Mouse (Mus musculus) Patski (cell line): Measurements from ENCODE around the gene Atp6v0a1. TPM values are rescaled to one million over a fixed set of nuclear protein-coding genes. Genes with fewer than 3 reads are reported as not detected.

ENCODE experiments used
- ATAC-seq: fragments of 100-300 bp; one replicate; pipeline ENCODE4 v1.8.0; 2021
- CTCF ChIA-PET: fragments of 350-600 bp; sonication (Branson Sonifier 250); formaldehyde crosslinking; loops from one replicate; lab custom pipeline; 2022; ENCODE audit warnings: inconsistent platforms; lab: Charles Lee
- POLR2A ChIA-PET: fragments of 350-600 bp; sonication (Branson Sonifier 250); formaldehyde crosslinking; loops from one replicate; lab custom pipeline; 2022; ENCODE audit warnings: antibody characterized with exemption, inconsistent platforms; lab: Charles Lee
- DNase-seq: peaks from one replicate; pipeline ENCODE4 v3.0.0-alpha.2; 2011; ENCODE audit warnings: low read depth, low spot score
- H3K27me3 ChIP-seq: fragments of 371-371 bp; one replicate; pipeline ENCODE4 v1.5.1; 2021
- CTCF ChIP-seq: fragments of 100-300 bp; IDR thresholded peaks from one replicate; pipeline ENCODE4 v1.5.1; 2021
- in situ Hi-C: fragments of 300-500 bp; cut with MboI; formaldehyde crosslinking; loops from 3 replicates; pipeline ENCODE4 v1.11.1; 2018; ENCODE audit warnings: low pct_unique_long_range_greater_than_20kb, mixed read lengths
- polyA plus RNA-seq: library from polyadenylated mRNA; unstranded; gene quantifications from one replicate; pipeline ENCODE4 v1.2.3, GENCODE M21; 2021

Gene Atp6v0a1
- polyA plus RNA-seq, 1 experiment from 2014 or later = 141 TPM

DNA sequence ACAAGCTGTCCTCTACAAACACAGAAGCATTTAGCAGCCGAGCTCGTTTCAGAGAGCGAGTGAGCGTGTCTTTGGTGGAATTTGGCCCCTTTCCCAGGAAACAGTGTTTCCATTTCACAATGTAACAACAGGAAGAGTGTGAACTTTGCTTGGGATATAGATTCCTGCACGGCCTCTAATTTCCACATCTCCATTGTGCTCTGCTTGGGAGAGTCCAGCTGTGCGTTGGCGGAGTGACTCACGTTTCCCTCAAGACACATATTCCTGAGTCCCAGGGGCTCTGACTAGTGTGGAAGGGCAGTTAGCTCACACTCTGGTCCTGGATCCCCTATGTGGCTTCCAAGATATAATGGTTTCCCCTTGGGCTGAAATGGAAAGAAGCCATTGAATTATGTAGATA lies 29.4 kb upstream of the Atp6v0a1 start:
- ChIA-PET CTCF (interaction anchor here (0.7 to 1.8 kb wide), 8 partner anchors 9 to 90 kb away, joined by 3 to 13 read pairs (median 3); partner anchors contain the start of genes Cavin1 and Naglu), POLR2A (interaction anchor here (0.5 to 1.1 kb wide), 2 partner anchors 9 to 29 kb away, joined by 3 to 5 read pairs; no protein-coding TSS in a partner anchor)
- no peaks in the 10 kb centered on the region for H3K27me3 ChIP-seq
- DNase-seq (no peak), ATAC-seq (peak; percentile 57)
- no peak for TF ChIP-seq CTCF
- in situ Hi-C loops = loop anchor here (5.0 to 10.0 kb wide), 3 partner anchors 32 to 195 kb away; partner anchors contain the start of genes Ccr10, Cntnap1 and Plekhh3

DNA sequence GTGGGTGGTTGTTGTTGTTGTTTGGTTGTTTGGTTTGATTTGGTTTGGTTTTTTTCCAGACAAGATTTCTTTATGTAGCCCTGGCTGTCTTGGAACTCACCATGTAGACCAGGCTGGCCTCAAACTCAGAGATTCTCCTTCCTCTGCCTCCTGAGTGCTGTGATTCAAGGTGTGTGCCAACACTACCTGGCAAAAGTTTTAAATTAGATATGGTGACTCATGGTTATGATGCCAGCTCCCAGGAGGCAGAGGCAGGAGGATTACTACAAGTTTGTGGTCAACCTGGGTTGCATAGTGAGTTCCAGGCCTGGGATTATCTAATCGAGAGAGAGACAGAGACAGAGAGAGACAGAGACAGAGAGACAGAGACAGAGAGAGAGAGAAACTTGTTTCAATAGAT lies 28.8 kb upstream of the Atp6v0a1 start:
- no peak for TF ChIP-seq CTCF
- in situ Hi-C loops = loop anchor here (5.0 kb wide), 1 partner anchor 77 kb away; no protein-coding TSS in a partner anchor
- H3K27me3 ChIP-seq = no peaks in the 10 kb centered on the region
- ATAC-seq = no peak
- DNase-seq = no peak
- ChIA-PET POLR2A (interaction anchor here (0.7 kb wide), 1 partner anchor 92 kb away, joined by 6 read pairs; no protein-coding TSS in a partner anchor), CTCF (interaction anchor here (1.0 to 1.8 kb wide), 3 partner anchors 22 to 78 kb away, joined by 3 to 13 read pairs (median 7); no protein-coding TSS in a partner anchor)

DNA sequence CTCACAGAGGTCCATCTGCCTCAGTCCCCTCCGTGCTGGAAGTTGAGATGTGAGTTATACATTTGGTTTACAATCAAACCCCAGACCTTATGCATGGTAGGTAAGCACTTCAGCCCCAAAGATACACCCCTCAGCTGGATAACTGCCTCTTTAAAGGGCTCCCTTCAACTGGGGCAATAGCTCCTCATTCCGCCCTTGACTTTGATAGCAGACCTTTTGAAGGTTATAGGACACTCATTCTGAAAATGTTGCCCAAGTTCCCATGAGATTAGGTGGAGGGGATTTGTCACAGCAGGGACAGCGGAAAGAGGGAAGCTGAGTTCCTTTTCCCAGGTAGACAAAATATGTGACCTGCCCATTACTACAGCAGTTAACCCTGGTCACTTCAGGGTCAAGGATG lies 28.0 kb upstream of the Atp6v0a1 start:
- in situ Hi-C loops = loop anchor here (5.0 kb wide), 1 partner anchor 76 kb away; no protein-coding TSS in a partner anchor
- DNase-seq = no peak
- no peak for TF ChIP-seq CTCF
- POLR2A ChIA-PET = interaction anchor here (1.4 kb wide), 1 partner anchor 27 kb away, joined by 3 read pairs; no protein-coding TSS in a partner anchor
- CTCF ChIA-PET = interaction anchor here (1.0 kb wide), 3 partner anchors 22 to 77 kb away, joined by 3 to 7 read pairs (median 3); no protein-coding TSS in a partner anchor
- no peak for ATAC-seq
- H3K27me3 ChIP-seq = no peaks in the 10 kb centered on the region

DNA sequence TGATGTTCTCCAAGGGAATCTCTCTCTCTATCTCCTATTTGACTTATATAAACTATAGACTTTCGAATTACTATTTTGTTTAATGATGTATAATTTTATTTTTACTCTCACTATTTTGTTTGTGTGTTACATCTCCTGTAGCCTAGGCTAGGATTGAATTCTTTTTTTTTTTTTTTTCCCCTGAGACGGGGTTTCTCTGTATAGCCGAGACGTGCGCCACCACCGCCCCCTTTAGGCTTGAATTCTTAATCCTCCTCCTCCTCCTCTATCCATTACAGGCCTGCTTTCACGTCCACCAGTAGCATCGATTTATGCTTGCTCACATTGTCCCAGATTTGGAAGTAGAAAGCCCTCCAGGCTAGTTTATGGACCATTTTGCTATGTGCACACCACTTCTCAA lies 27.2 kb upstream of the Atp6v0a1 start:
- POLR2A ChIA-PET = interaction anchor here (1.4 kb wide), 1 partner anchor 27 kb away, joined by 3 read pairs; no protein-coding TSS in a partner anchor
- ATAC-seq = no peak
- H3K27me3 ChIP-seq = no peaks in the 10 kb centered on the region
- in situ Hi-C loops = loop anchor here (5.0 kb wide), 1 partner anchor 75 kb away; no protein-coding TSS in a partner anchor
- no peak for TF ChIP-seq CTCF
- CTCF ChIA-PET = interaction anchor here (1.0 kb wide), 1 partner anchor 28 kb away, joined by 3 read pairs; no protein-coding TSS in a partner anchor
- DNase-seq = no peak

GRCm38 (mm10) chr11:100983125-100983777 lies 26.0 kb upstream of the Atp6v0a1 start:
- CTCF ChIA-PET = interaction anchor here (0.7 to 2.9 kb wide), 17 partner anchors 12 to 194 kb away, joined by 3 to 16 read pairs (median 4); partner anchors contain the start of genes Cavin1 and Naglu
- in situ Hi-C loops = loop anchor here (5.0 kb wide), 1 partner anchor 74 kb away; no protein-coding TSS in a partner anchor
- DNase-seq = no peak
- POLR2A ChIA-PET = interaction anchor here (0.6 to 1.4 kb wide), 3 partner anchors 10 to 253 kb away, joined by 3 read pairs; no protein-coding TSS in a partner anchor
- peak; percentile 94 for TF ChIP-seq CTCF
- no peak for ATAC-seq
- no peaks in the 10 kb centered on the region for H3K27me3 ChIP-seq

DNA sequence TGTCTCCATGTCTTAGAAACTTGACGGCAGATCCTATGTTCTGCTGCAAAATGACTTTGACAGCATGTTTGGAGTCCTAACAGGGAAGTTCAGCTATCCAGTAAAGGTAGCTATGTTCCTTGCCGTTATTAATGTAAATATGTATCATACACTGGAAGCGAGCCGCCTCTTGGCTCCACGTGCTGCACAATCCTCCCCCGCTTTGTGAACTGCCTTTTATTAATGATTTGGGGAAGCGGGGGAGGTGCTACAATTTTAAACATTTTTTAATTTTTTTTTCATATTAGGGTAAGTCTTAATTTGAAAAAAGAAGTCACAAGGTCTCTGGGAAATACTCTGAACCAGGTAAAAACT lies 25.5 kb upstream of the Atp6v0a1 start:
- H3K27me3 ChIP-seq = no peaks in the 10 kb centered on the region
- no peak for TF ChIP-seq CTCF
- DNase-seq = no peak
- ChIA-PET POLR2A (interaction anchor here (0.6 to 1.4 kb wide), 3 partner anchors 10 to 253 kb away, joined by 3 read pairs; no protein-coding TSS in a partner anchor), CTCF (interaction anchor here (0.8 to 2.9 kb wide), 15 partner anchors 13 to 193 kb away, joined by 3 to 16 read pairs (median 4); partner anchors contain the start of gene Cavin1)
- in situ Hi-C loops = loop anchor here (5.0 kb wide), 1 partner anchor 74 kb away; no protein-coding TSS in a partner anchor
- ATAC-seq = no peak

DNA sequence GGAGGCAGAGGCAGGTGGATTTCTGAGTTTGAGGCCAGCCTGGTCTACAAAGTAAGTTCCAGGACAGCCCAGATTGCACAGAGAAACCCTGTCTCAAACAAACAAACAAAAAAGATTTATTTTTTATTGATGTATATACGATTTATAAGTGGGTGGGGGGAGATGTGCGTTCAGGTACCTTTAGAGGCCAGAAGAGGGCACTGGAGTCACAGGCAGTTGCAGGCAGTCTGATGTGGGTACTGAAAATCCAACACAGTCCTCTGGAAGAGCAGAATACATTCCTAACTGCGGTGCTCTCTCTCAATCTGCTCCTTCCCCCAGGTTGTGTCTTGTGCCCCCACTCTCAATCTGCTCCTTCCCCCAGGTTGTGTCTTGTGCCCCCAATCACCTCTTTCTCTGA lies 23.6 kb upstream of the Atp6v0a1 start:
- TF ChIP-seq CTCF = peak; percentile 74
- ATAC-seq (no peak), DNase-seq (no peak)
- in situ Hi-C loops = no loop called here
- H3K27me3 ChIP-seq = no peaks in the 10 kb centered on the region
- ChIA-PET CTCF (interaction anchor here (2.9 kb wide), 1 partner anchor 70 kb away, joined by 16 read pairs; no protein-coding TSS in a partner anchor), POLR2A (no interaction called here)

DNA sequence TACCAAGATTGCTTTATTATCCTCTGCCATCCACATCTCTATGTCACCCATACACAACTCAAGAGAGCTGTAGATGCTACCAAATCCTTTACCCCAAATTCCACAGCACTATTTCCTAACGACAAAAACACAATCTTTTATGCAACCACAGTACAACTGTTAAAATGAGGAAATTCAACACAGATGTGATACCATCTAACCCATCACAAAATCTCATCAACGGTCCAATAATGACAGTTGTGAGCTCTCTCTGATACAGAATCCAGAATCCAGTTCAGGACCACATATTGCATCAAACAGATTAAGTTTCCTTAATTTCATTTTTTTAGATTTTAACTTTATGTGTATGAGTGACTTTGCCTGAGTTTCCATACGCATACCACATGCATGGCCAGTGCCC lies 20.6 kb upstream of the Atp6v0a1 start:
- no peak for DNase-seq
- in situ Hi-C loops = no loop called here

DNA sequence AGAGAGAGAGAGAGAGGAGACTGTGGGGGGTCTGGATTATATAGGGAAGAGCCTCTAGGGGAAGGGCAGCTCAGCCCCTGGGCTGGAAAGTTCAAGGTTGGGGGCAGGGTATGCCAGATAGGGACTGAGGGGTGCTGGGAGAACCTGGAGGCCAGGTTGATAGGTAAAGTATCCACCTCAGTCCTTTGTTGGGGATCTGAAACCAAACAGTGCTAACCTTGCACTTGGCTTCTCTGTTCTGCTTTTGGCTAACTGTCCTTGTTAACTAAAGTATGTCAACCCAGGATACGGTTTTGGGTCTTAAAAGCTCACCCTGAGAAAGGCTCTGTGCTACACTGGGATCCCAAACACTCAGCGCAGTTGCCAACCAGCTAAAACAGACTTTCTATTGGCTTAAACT lies 19.6 kb upstream of the Atp6v0a1 start:
- POLR2A ChIA-PET = no interaction called here
- H3K27me3 ChIP-seq = no peaks in the 10 kb centered on the region
- no peak for DNase-seq
- CTCF ChIA-PET = no interaction called here
- in situ Hi-C loops = no loop called here
- no peak for ATAC-seq
- TF ChIP-seq CTCF = no peak

More for the DNA sequence above, 20.6 kb upstream of the Atp6v0a1 start:
- no peak for TF ChIP-seq CTCF
- ChIA-PET CTCF (interaction anchor here (1.0 to 1.6 kb wide), 4 partner anchors 10 to 71 kb away, joined by 3 to 5 read pairs (median 4); no protein-coding TSS in a partner anchor), POLR2A (interaction anchor here (0.6 to 2.0 kb wide), 2 partner anchors 21 to 33 kb away, joined by 3 to 4 read pairs; partner anchors contain the start of gene Atp6v0a1)
- no peak for ATAC-seq
- H3K27me3 ChIP-seq = no peaks in the 10 kb centered on the region

DNA sequence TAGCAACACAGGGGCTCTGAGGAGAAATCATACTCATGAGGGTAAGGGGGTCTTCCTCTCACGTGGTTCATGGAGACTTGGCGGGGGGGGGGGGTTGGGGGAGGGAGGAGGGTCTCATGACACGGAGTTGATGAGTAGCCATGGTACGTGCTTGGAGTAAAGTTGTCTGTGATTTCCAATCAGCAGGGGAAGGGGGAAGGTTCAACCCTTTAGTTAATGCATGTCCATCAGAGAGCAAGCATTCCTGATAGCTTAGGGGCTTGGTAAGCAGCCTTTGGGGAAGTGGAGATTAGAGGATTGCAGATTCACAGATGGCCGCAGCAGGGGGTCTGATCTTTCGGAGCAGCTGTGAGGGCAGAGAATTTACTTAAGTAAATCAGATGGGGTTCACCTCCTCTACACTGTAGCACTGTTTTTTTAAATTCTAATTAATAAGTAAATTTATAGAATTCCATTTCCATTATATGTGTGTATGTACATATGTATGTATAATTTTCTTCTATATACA lies 18.2 kb upstream of the Atp6v0a1 start:
- in situ Hi-C loops = no loop called here
- TF ChIP-seq CTCF = no peak
- ChIA-PET CTCF (no interaction called here), POLR2A (no interaction called here)
- DNase-seq = no peak
- no peak for ATAC-seq
- H3K27me3 ChIP-seq = no peaks in the 10 kb centered on the region
